12 mouse cellular contexts compared by ENCODE assay signal in the genomic region with DNA sequence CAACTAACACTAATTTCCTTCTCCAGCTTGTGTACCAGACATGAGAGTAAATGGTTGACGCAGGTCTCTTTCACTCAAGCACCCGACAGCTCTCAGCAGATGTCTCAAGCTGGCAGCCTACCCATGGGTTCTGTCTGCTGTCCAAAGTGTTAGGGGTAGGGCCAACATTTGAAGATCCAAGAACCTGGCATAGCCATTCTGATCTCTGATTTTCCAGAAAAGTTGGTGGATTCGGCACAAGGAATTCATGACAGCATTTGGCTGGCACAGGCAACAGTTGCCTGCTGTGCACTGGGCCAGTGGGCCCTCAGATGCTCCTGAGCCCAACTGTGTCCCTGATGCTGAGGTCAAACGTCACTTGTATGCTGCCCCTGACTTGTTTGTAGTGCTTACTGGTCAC.
DNase-seq lines count a peak whose midpoint lies in the region; ATAC-seq and TF ChIP-seq lines count a peak whose summit lies in the region.
"Had no signal": no experiment of that assay in that cellular context is flagged by ENCODE, and none has a peak within 500 bp of the region (broad histone marks: within the 10 kb centered on the region; RNA-seq: fewer than 3 reads in every experiment).

No protein-coding gene starts in this region.

- no peak overlapping the region for H3K27ac ChIP-seq in heart, embryonic 10.5 days
- H3K27ac ChIP-seq in heart, postnatal 0 days (ENCODE audit: low read depth): peak overlapping the region; percentile 49
- no peak overlapping the region for H3K27ac ChIP-seq in liver, embryonic 12.5 days
- H3K27ac ChIP-seq: kidney, embryonic 15.5 days; limb, embryonic 13.5 days; midbrain, embryonic 10.5 days; neural tube, embryonic 12.5 days had no signal

- H3K36me3 ChIP-seq in heart, embryonic 10.5 days: no peaks in the 10 kb centered on the region
- no peaks in the 10 kb centered on the region for H3K36me3 ChIP-seq in heart, postnatal 0 days (replicated peaks; ENCODE audit: control insufficient read depth, insufficient read depth, low read length)
- no peaks in the 10 kb centered on the region for H3K36me3 ChIP-seq in liver, embryonic 12.5 days
- H3K36me3 ChIP-seq: kidney, embryonic 15.5 days; limb, embryonic 13.5 days; midbrain, embryonic 10.5 days; neural tube, embryonic 12.5 days had no signal

- ATAC-seq in heart, postnatal 0 days (ENCODE audit: insufficient read depth, low read depth): no peak
- no peak for ATAC-seq in liver, embryonic 12.5 days

- H3K9ac ChIP-seq in heart, postnatal 0 days (replicated peaks; ENCODE audit: low read depth, low read length): no peak overlapping the region
- no peak overlapping the region for H3K9ac ChIP-seq in liver, embryonic 12.5 days
- H3K9ac ChIP-seq: kidney, embryonic 15.5 days; limb, embryonic 13.5 days; neural tube, embryonic 12.5 days had no signal

- no peaks in the 10 kb centered on the region for H3K27me3 ChIP-seq in heart, embryonic 10.5 days (ENCODE audit: insufficient read depth, poor library complexity, severe bottlenecking)
- no peaks in the 10 kb centered on the region for H3K27me3 ChIP-seq in heart, postnatal 0 days (ENCODE audit: control insufficient read depth, insufficient read depth, low read length)
- no peaks in the 10 kb centered on the region for H3K27me3 ChIP-seq in liver, embryonic 12.5 days (replicated peaks)
- H3K27me3 ChIP-seq: kidney, embryonic 15.5 days; limb, embryonic 13.5 days; neural tube, embryonic 12.5 days had no signal

- H3K9me3 ChIP-seq in heart, embryonic 10.5 days: no peaks in the 10 kb centered on the region
- no peaks in the 10 kb centered on the region for H3K9me3 ChIP-seq in heart, postnatal 0 days (replicated peaks; ENCODE audit: control insufficient read depth, low read length)
- H3K9me3 ChIP-seq in liver, embryonic 12.5 days (replicated peaks): no peaks in the 10 kb centered on the region
- H3K9me3 ChIP-seq: kidney, embryonic 15.5 days; limb, embryonic 13.5 days; midbrain, embryonic 10.5 days; neural tube, embryonic 12.5 days had no signal

- peak; percentile 34 to 55 for DNase-seq in heart, adult 18-20 months
- no peak for DNase-seq in heart, embryonic 10.5 days (ENCODE audit: low spot score)
- DNase-seq in brain, adult 2 months (ENCODE audit: low read depth, low spot score): peak; percentile 20
- DNase-seq in cerebellum, adult 9-10 months: peak; percentile 4
- DNase-seq in heart, postnatal 0 days (ENCODE audit: low spot score): no peak
- no peak for DNase-seq in layer of hippocampus, adult 8-10 months (ENCODE audit: low spot score in 2 of 2)
- no peak for DNase-seq in spleen, postnatal 10 days (ENCODE audit: low spot score in 2 of 2)

- TF ChIP-seq CTCF in heart, postnatal 0 days (IDR thresholded peaks at IDR 0.05; ENCODE audit: low read depth): no peak

- TF ChIP-seq EP300 in heart, postnatal 0 days (IDR thresholded peaks at IDR 0.05; ENCODE audit: low read depth): no peak

- H3K4me2 ChIP-seq in heart, postnatal 0 days (ENCODE audit: low read depth, low read length): peak overlapping the region; percentile 32
- H3K4me2 ChIP-seq in liver, embryonic 12.5 days: no peak overlapping the region
- H3K4me2 ChIP-seq: kidney, embryonic 15.5 days; limb, embryonic 13.5 days; neural tube, embryonic 12.5 days had no signal

- peaks cover 37% of the 10 kb centered on the region for H3K4me1 ChIP-seq in heart, embryonic 10.5 days
- peaks cover 25% of the 10 kb centered on the region for H3K4me1 ChIP-seq in heart, postnatal 0 days (ENCODE audit: control insufficient read depth, insufficient read depth)
- peaks cover 3% of the 10 kb centered on the region; the same call in 1 of the 2 replicates for H3K4me1 ChIP-seq in liver, embryonic 12.5 days
- H3K4me1 ChIP-seq: neural tube, embryonic 12.5 days had no signal

- H3K4me3 ChIP-seq in heart, embryonic 10.5 days: no peak overlapping the region
- H3K4me3 ChIP-seq in heart, postnatal 0 days (ENCODE audit: low read depth, low read length): no peak overlapping the region
- no peak overlapping the region for H3K4me3 ChIP-seq in liver, embryonic 12.5 days
- H3K4me3 ChIP-seq: kidney, embryonic 15.5 days; limb, embryonic 13.5 days; midbrain, embryonic 10.5 days; neural tube, embryonic 12.5 days had no signal

- WGBS in heart, embryonic 10.5 days: 71% methylated on average over 4 of the region's 4 CpGs
- WGBS in heart, postnatal 0 days: 65% methylated on average over 4 of the region's 4 CpGs
- WGBS in liver, embryonic 12.5 days (ENCODE audit: insufficient replicate concordance): 58% methylated on average over 4 of the region's 4 CpGs

Comparison
In these comparisons a context has a peak if more than half of its experiments do, and no peak if none do; other contexts are left out.
1. DNase-seq: peak in heart, adult 18-20 months (2 of 2), brain, adult 2 months (single experiment) and cerebellum, adult 9-10 months (single experiment); none in heart, embryonic 10.5 days (single experiment), heart, postnatal 0 days (single experiment), layer of hippocampus, adult 8-10 months (0 of 2) and spleen, postnatal 10 days (0 of 2).